Mouse (Mus musculus) kidney, embryonic 14.5 days (tissue): ENCODE results near the gene Ccn5. TPM values are rescaled to one million over a fixed set of nuclear protein-coding genes. Genes with fewer than 3 reads are reported as not detected.

Experiments
- ATAC-seq: fragments of 200-750 bp; cut with Nextera tagmentation; 2 replicates; pipeline ENCODE4 v1.8.0; 2017; ENCODE audit warnings: moderate number of reproducible peaks, mild to moderate bottlenecking, moderate TSS enrichment, moderate library complexity; ENCODE audit not compliant: low FRiP score, low TSS enrichment
- H3K27ac ChIP-seq: fragments of 300-500 bp; sonication (generic); 2 replicates; pipeline ENCODE4 v1.5.1; 2014; ENCODE audit warnings: low read depth, mild to moderate bottlenecking, low read length, moderate library complexity, mixed read lengths
- H3K27me3 ChIP-seq: fragments of 300-500 bp; sonication (generic); 2 replicates; pipeline ENCODE4 v1.6.1; 2014; ENCODE audit warnings: mild to moderate bottlenecking, low read length; ENCODE audit not compliant: control insufficient read depth, insufficient read depth
- H3K36me3 ChIP-seq: fragments of 300-500 bp; sonication (generic); 2 replicates; pipeline ENCODE4 v1.6.1; 2014; ENCODE audit warnings: low read length, mixed read lengths; ENCODE audit not compliant: control insufficient read depth, insufficient read depth
- H3K4me1 ChIP-seq: fragments of 300-500 bp; sonication (generic); 2 replicates; pipeline ENCODE4 v1.6.1; 2014; ENCODE audit warnings: low read length, mixed read lengths; ENCODE audit not compliant: control insufficient read depth, insufficient read depth
- H3K4me2 ChIP-seq: fragments of 300-500 bp; sonication (generic); replicated peaks from 2 replicates; pipeline ENCODE4 v1.6.1; 2014; ENCODE audit warnings: low read depth, mild to moderate bottlenecking, low read length
- H3K4me3 ChIP-seq: fragments of 300-500 bp; sonication (generic); 2 replicates; pipeline ENCODE4 v1.5.1; 2014; ENCODE audit warnings: mild to moderate bottlenecking, low read length
- H3K9ac ChIP-seq: fragments of 300-500 bp; sonication (generic); 2 replicates; pipeline ENCODE4 v1.6.1; 2014; ENCODE audit warnings: low read depth, mild to moderate bottlenecking, low read length, moderate library complexity
- H3K9me3 ChIP-seq: fragments of 300-500 bp; sonication (generic); 2 replicates; pipeline ENCODE4 v1.6.1; 2016; ENCODE audit warnings: low read length; ENCODE audit not compliant: control insufficient read depth
- WGBS: fragments of 180-500 bp; shearing (Covaris S2); extraction: QIAGEN DNeasy Blood & Tissue Kit; methylation state at CpG from one replicate; pipeline ENCODE4 v1.1.7; 2014; 5-methylcytosine and 5-hydroxymethylcytosine counted together
- polyA plus RNA-seq: library from polyadenylated mRNA; unstranded; fragments of >200 nt; fragmentation: Nextera tagmentation; extraction: Ambion mirVana; gene quantifications from 2 replicates; pipeline ENCODE4 v1.2.1, GENCODE M21; 2014

The Ccn5 gene
- polyA plus RNA-seq, 1 experiment from 2014 or later: 0.28 TPM

- 84% methylated on average over 7 of the region's 7 CpGs for WGBS
Measured at GRCm38 (mm10) chr2:163798411-163798810, 22.2 kb upstream of the Ccn5 start.

GRCm38 (mm10) chr2:163800832-163801231, 19.8 kb upstream of the Ccn5 start:
- H3K27me3 ChIP-seq: no peaks in the 10 kb centered on the region

More at GRCm38 (mm10) chr2:163798411-163798810, 22.2 kb upstream of the Ccn5 start:
- H3K27ac ChIP-seq: no peak overlapping the region
- no peak overlapping the region for H3K4me3 ChIP-seq
- no peaks in the 10 kb centered on the region for H3K27me3 ChIP-seq
- H3K9ac ChIP-seq: no peak overlapping the region
- H3K4me1 ChIP-seq: no peaks in the 10 kb centered on the region
- no peaks in the 10 kb centered on the region for H3K9me3 ChIP-seq
- H3K36me3 ChIP-seq: no peaks in the 10 kb centered on the region
- no peak overlapping the region for H3K4me2 ChIP-seq
- no peak for ATAC-seq

GRCm38 (mm10) chr2:163801406-163801805, 19.3 kb upstream of the Ccn5 start:
- 80% methylated on average over 5 of the region's 5 CpGs for WGBS
- no peak for ATAC-seq
- Histone ChIP-seq H3K4me1 (no peaks in the 10 kb centered on the region), H3K9me3 (no peaks in the 10 kb centered on the region), H3K4me3 (no peak overlapping the region), H3K4me2 (no peak overlapping the region), H3K36me3 (no peaks in the 10 kb centered on the region), H3K9ac (no peak overlapping the region), H3K27ac (no peak overlapping the region), H3K27me3 (no peaks in the 10 kb centered on the region)

More at GRCm38 (mm10) chr2:163800832-163801231, 19.8 kb upstream of the Ccn5 start:
- no peak for ATAC-seq
- Histone ChIP-seq H3K27ac (no peak overlapping the region), H3K36me3 (no peaks in the 10 kb centered on the region), H3K4me2 (no peak overlapping the region), H3K9ac (no peak overlapping the region), H3K4me3 (no peak overlapping the region), H3K4me1 (no peaks in the 10 kb centered on the region), H3K9me3 (no peaks in the 10 kb centered on the region)
- 30% methylated on average over 3 of the region's 3 CpGs for WGBS

GRCm38 (mm10) chr2:163803838-163804237, 16.8 kb upstream of the Ccn5 start:
- 75% methylated on average over 5 of the region's 5 CpGs for WGBS
- no peaks in the 10 kb centered on the region for H3K4me1 ChIP-seq
- H3K4me3 ChIP-seq: no peak overlapping the region
- H3K27me3 ChIP-seq: no peaks in the 10 kb centered on the region
- H3K27ac ChIP-seq: no peak overlapping the region
- no peak overlapping the region for H3K9ac ChIP-seq
- no peak for ATAC-seq
- H3K36me3 ChIP-seq: no peaks in the 10 kb centered on the region
- H3K9me3 ChIP-seq: no peaks in the 10 kb centered on the region
- no peak overlapping the region for H3K4me2 ChIP-seq

- Histone ChIP-seq H3K36me3 (no peaks in the 10 kb centered on the region), H3K27me3 (no peaks in the 10 kb centered on the region), H3K9ac (no peak overlapping the region), H3K27ac (no peak overlapping the region), H3K9me3 (no peaks in the 10 kb centered on the region), H3K4me1 (no peaks in the 10 kb centered on the region), H3K4me3 (no peak overlapping the region), H3K4me2 (no peak overlapping the region)
- no peak for ATAC-seq
- 90% methylated on average over 4 of the region's 4 CpGs for WGBS
Measured at GRCm38 (mm10) chr2:163809166-163809565, 11.5 kb upstream of the Ccn5 start.

- no peak overlapping the region for H3K4me2 ChIP-seq
- no peak overlapping the region for H3K27ac ChIP-seq
- no peak overlapping the region for H3K4me3 ChIP-seq
- no peak for ATAC-seq
- H3K36me3 ChIP-seq: no peaks in the 10 kb centered on the region
- WGBS: 68% methylated on average over 7 of the region's 7 CpGs
- H3K9me3 ChIP-seq: no peaks in the 10 kb centered on the region
- no peak overlapping the region for H3K9ac ChIP-seq
- H3K27me3 ChIP-seq: no peaks in the 10 kb centered on the region
- H3K4me1 ChIP-seq: no peaks in the 10 kb centered on the region
Measured at GRCm38 (mm10) chr2:163809704-163810103, 11.0 kb upstream of the Ccn5 start.

- Histone ChIP-seq H3K9me3 (no peaks in the 10 kb centered on the region), H3K4me1 (no peaks in the 10 kb centered on the region), H3K27me3 (no peaks in the 10 kb centered on the region), H3K4me3 (no peak overlapping the region), H3K36me3 (no peaks in the 10 kb centered on the region), H3K4me2 (no peak overlapping the region), H3K27ac (no peak overlapping the region), H3K9ac (no peak overlapping the region)
- ATAC-seq: no peak
- WGBS: 66% methylated on average over 5 of the region's 5 CpGs
Measured at GRCm38 (mm10) chr2:163813077-163813476, 7.6 kb upstream of the Ccn5 start.

GRCm38 (mm10) chr2:163814739-163815465, 5.8 kb upstream of the Ccn5 start:
- Histone ChIP-seq H3K4me3 (no peak overlapping the region), H3K4me1 (no peaks in the 10 kb centered on the region), H3K36me3 (no peaks in the 10 kb centered on the region), H3K27ac (no peak overlapping the region), H3K9ac (no peak overlapping the region), H3K9me3 (no peaks in the 10 kb centered on the region), H3K4me2 (no peak overlapping the region), H3K27me3 (no peaks in the 10 kb centered on the region)
- 87% methylated on average over 9 of the region's 9 CpGs for WGBS
- ATAC-seq: no peak

- H3K4me3 ChIP-seq: peak overlapping the region; percentile 16; the same call in 1 of the 2 replicates
- no peaks in the 10 kb centered on the region for H3K36me3 ChIP-seq
- H3K4me1 ChIP-seq: peaks cover 3% of the 10 kb centered on the region; the same call in 1 of the 2 replicates
- H3K27ac ChIP-seq: no peak overlapping the region
- no peak overlapping the region for H3K9ac ChIP-seq
- H3K27me3 ChIP-seq: 0 out of 2 replicates have a peak, but pooled peaks cover 2% of the 10 kb centered on the region
- no peaks in the 10 kb centered on the region for H3K9me3 ChIP-seq
- WGBS: 6% methylated on average over 4 of the region's 4 CpGs
- no peak for ATAC-seq
- H3K4me2 ChIP-seq: peak overlapping the region; percentile 36
Measured at GRCm38 (mm10) chr2:163823248-163823647, 2.6 kb downstream of the Ccn5 start.
